Mouse (Mus musculus) adrenal gland, postnatal 10 days (tissue): ENCODE measurements around the gene Styx. TPM values are rescaled to one million over a fixed set of nuclear protein-coding genes. Genes with fewer than 3 reads are reported as not detected.

Source experiments
- DNase-seq: peaks from one replicate; pipeline ENCODE4 v3.0.0; 2021; ENCODE audit warnings: mixed read lengths
- microRNA-seq: library from miRNA; unstranded; fragments of <30 nt; microRNA quantifications from one replicate; pipeline ENCODE4 v1.2.0, GENCODE M21; 2021
- total RNA-seq, 2 experiments: library from RNA; stranded (reverse); gene quantifications; 2 replicates each; pipeline ENCODE4 v1.2.3; 2021

Gene Styx
- total RNA-seq, 2 experiments from 2014 or later, result 29.8 to 41.3 TPM

- DNase-seq, result no peak
These were observed 118.6 kb downstream of the Styx start for GRCm38 (mm10) chr14:45469446-45469845.

Small RNAs within 50 kb of the gene (microRNA-seq; reads per million reads assigned to microRNA genes)
- not detected for gene Gm25353

Other genes with a start within 250 kb of the Styx start
- 1 to 10 TPM; 1.1 to 3.4 TPM for gene Gpr137c, start 131.4 kb upstream of the Styx start, total RNA-seq
- gene Txndc16, start 130.8 kb upstream of the Styx start, total RNA-seq, result 10 to 100 TPM; 13.7 to 20.6 TPM
- gene Ero1l, start 32.3 kb upstream of the Styx start, total RNA-seq, result 10 to 100 TPM; 29.8 to 34.6 TPM
- gene Psmc6, start 21.3 kb upstream of the Styx start, total RNA-seq, result 100 to 1,000 TPM; 109 to 113 TPM
- 10 to 100 TPM; 31.9 to 36.4 TPM for gene Gnpnat1, start 53.8 kb downstream of the Styx start, total RNA-seq
- gene Fermt2, start 179.0 kb downstream of the Styx start, total RNA-seq, result 100 to 1,000 TPM; 160 to 178 TPM